Mouse (Mus musculus) liver, embryonic 14.5 days (tissue): ENCODE results near the gene Slc24a2.

Experiments
- CTCF ChIP-seq: IDR thresholded peaks from 2 replicates; pipeline ENCODE4 v1.5.1; 2016; ENCODE audit warnings: antibody characterized with exemption, low read depth, control low read depth
- EP300 ChIP-seq: IDR thresholded peaks from 2 replicates; pipeline ENCODE4 v1.6.1; 2016; ENCODE audit warnings: antibody characterized with exemption, low read depth

DNA sequence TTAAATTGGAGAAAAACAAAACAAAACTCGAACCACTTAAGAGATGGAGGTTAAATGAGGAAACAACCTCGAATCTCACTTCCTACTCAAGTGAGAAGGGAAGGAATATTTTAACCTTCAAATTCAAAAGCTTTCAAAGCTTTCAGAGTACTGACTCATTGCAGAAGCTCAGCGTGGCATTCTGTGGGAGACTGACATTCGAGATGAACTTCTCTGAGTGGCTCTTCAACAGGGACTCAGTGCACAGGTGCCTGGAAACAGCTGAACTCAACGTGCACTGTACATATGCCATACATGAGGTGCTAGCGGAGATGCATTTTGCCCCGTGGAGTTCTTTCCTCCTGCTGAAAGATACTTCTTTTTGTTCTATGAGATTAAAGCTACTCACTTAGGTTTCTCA lies 174.5 kb downstream of the Slc24a2 start:
- TF ChIP-seq CTCF, result no peak
- no peak for TF ChIP-seq EP300
